Mouse (Mus musculus) urinary bladder, postnatal 4 days (tissue): ENCODE results near the gene Mucl3.

Experiments
- DNase-seq, 2 experiments: peaks; one replicate each; pipeline ENCODE4 v3.0.0; 2021 to 2022; ENCODE audit warnings: low spot score in 2 of 2

Mucl3 gene

DNA sequence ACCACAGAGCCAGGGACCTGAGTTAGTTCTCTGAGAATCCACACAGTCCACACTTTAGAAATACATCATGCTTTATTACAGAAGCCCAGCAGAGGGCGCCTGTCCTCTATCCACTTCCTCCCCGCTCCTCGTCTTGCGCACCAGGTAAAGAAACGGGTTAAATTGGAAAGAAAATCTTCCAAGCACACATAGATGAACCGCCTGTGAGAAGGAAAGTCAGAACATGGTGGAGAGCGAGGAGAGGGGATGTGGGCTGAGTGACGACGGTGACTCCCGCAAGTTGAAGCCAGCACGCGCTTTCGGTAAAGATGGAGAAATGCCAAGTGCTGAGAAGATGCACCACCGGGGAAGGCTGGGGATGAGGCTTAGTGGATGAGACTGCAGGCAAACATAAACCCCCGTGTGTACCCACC is 7.8 kb downstream of the Mucl3 start:
- peak; percentile 56 to 72 for DNase-seq

DNA sequence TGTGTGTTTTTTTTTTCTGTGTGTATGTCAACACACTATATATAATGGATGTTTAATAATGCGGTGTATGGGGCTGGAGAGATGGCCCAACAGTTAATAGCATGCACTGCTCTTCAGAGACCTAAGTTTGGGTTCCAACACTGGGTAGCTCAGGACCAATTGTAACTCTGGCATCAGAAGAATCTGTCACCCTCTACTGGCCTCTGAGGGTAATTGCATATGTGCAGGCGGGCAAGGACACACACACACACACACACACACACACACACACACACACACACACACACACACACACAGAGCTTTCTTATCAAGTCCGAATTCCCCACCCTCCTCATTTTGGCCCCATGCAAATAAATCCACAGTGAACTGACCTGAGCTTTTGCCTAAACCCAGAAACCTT is 8.3 kb downstream of the Mucl3 start:
- no peak for DNase-seq

- peak in 1 of 2 experiments; percentile 37 for DNase-seq
Observed at GRCm38 (mm10) chr17:35633992-35634391, 9.5 kb downstream of the Mucl3 start.

GRCm38 (mm10) chr17:35626537-35626936 is 17.0 kb downstream of the Mucl3 start, which contains the start of gene Gm9573:
Gm9573 (minus strand) TSS chr17:35626637.
- no peak for DNase-seq

- DNase-seq: no peak
Observed at GRCm38 (mm10) chr17:35617127-35617526, 26.4 kb downstream of the Mucl3 start.

- no peak for DNase-seq
Observed at GRCm38 (mm10) chr17:35601736-35602354, 41.6 kb downstream of the Mucl3 start.

GRCm38 (mm10) chr17:35601249-35601648 is 42.2 kb downstream of the Mucl3 start, which contains the start of gene Sfta2:
Sfta2 (plus strand) TSS chr17:35601549.
- DNase-seq: no peak

- no peak for DNase-seq
Observed at GRCm38 (mm10) chr17:35597399-35597798, 46.1 kb downstream of the Mucl3 start.

GRCm38 (mm10) chr17:35594456-35594855 is 49.0 kb downstream of the Mucl3 start:
- no peak for DNase-seq

DNA sequence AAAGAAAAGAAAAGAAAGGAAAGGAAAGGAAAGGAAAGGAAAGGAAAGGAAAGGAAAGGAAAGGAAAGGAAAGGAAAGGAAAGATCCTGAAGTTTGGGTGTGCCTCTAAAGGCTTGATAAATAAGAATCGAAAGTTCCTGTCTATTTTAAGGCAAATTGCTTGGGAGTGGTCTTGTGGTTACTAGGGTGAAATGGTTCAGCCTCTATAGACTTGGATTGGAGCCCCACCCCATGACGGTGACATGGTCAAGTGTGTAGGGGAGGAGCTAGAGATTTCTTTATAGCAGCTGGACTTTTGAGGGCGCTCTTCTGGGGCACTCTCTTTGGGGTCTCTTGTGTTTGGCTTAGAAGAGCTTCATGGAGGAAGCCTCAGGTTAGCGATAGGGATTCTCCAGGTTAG is 49.7 kb downstream of the Mucl3 start:
- DNase-seq: no peak

GRCm38 (mm10) chr17:35592131-35592530 is 51.4 kb downstream of the Mucl3 start:
- DNase-seq: no peak

DNA sequence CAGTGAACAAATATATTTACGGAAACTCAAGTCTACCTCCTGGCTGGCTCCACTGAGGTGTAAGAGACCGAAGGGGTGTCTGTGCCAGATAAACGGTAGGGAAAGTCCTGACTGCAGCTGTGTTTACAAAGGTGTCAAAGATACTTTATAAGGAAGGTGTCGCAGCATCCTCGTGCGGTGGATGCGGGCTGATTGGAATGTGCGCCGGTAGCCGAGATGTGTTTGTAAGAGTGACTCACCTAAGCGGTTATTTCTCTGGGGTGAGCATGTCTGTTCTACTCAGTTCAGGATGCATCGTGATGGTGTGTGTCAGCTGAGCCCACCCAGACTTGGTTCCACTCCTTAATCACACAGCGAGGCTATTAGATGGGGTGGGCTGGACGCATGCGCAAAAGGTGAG is 51.8 kb downstream of the Mucl3 start:
- no peak for DNase-seq

DNA sequence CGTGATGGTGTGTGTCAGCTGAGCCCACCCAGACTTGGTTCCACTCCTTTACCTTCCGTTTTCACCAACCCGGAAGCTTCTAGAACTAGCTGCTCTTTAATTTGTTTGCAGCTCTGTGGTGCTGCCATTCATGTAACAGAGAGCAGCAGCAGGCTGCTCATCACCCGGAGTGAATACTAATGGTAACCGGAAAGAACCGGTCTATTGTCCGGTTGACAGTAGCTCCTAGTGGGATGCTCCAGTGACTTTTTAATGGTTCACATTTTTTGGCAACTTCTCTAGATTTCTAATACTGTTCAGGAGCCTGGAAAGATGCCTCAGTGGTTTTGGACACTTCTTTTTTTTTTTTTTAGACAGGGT is 52.3 kb downstream of the Mucl3 start:
- no peak for DNase-seq

GRCm38 (mm10) chr17:35590410-35591218 is 52.9 kb downstream of the Mucl3 start:
- DNase-seq: peak; percentile 67 to 89

- DNase-seq: no peak
Observed at GRCm38 (mm10) chr17:35588387-35588786, 55.1 kb downstream of the Mucl3 start.

DNA sequence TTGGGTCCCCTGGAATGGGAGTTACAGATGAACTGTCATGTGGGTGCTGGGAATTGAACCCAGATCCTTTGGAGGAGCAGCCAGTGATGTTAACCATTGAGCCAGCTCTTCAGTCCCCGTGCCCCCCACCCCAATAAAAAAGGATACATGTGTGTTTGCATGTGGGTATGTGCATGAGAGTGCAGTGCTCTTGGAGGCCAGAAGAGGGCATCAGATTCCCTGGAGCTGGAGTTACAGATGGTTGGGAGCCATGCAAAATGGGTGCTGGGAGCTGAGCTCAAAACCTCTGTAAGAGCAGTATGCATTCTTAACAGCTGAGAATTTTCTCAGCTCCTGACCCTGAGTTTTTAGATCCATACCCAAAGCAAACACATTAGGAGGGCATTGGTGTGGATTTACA is 56.2 kb downstream of the Mucl3 start:
- DNase-seq: no peak
